Mouse (Mus musculus) lung, embryonic 15.5 days (tissue): ENCODE results near the gene Gadd45b. TPM values are rescaled to one million over a fixed set of nuclear protein-coding genes. Genes with fewer than 3 reads are reported as not detected.

Experiments used
- ATAC-seq: fragments of 200-750 bp; cut with Nextera tagmentation; 2 replicates; pipeline ENCODE4 v1.8.0; 2017; ENCODE audit warnings: moderate number of reproducible peaks, borderline replicate concordance; ENCODE audit not compliant: low FRiP score, low TSS enrichment; ENCODE audit errors: extremely low read depth
- H3K27ac ChIP-seq: fragments of 300-500 bp; sonication (generic); 2 replicates; pipeline ENCODE4 v1.5.1; 2015; ENCODE audit warnings: moderate library complexity, mild to moderate bottlenecking, inconsistent platforms
- H3K27me3 ChIP-seq: fragments of 300-500 bp; sonication (generic); 2 replicates; pipeline ENCODE4 v1.6.1; 2015; ENCODE audit warnings: inconsistent platforms
- H3K36me3 ChIP-seq: fragments of 300-500 bp; sonication (generic); 2 replicates; pipeline ENCODE4 v1.6.1; 2015; ENCODE audit warnings: inconsistent platforms
- H3K4me1 ChIP-seq: fragments of 300-500 bp; sonication (generic); 2 replicates; pipeline ENCODE4 v1.6.1; 2015; ENCODE audit warnings: inconsistent platforms
- H3K4me2 ChIP-seq: fragments of 300-500 bp; sonication (generic); 2 replicates; pipeline ENCODE4 v1.6.1; 2015; ENCODE audit warnings: inconsistent platforms, mild to moderate bottlenecking, moderate library complexity
- H3K4me3 ChIP-seq: fragments of 300-500 bp; sonication (generic); 2 replicates; pipeline ENCODE4 v1.5.1; 2015; ENCODE audit warnings: mild to moderate bottlenecking, inconsistent platforms
- H3K9ac ChIP-seq: fragments of 300-500 bp; sonication (generic); 2 replicates; pipeline ENCODE4 v1.6.1; 2015; ENCODE audit warnings: inconsistent platforms
- H3K9me3 ChIP-seq: fragments of 300-500 bp; sonication (generic); 2 replicates; pipeline ENCODE4 v1.6.1; 2016; ENCODE audit warnings: inconsistent platforms
- WGBS: fragments of 180-500 bp; shearing (Covaris S2); methylation state at CpG from one replicate; pipeline ENCODE4 v1.1.7; 2015; 5-methylcytosine and 5-hydroxymethylcytosine counted together
- polyA plus RNA-seq: library from polyadenylated mRNA; unstranded; fragments of >200 nt; fragmentation: Nextera tagmentation; extraction: Ambion mirVana; gene quantifications from 2 replicates; pipeline ENCODE4 v1.2.1, GENCODE M21; 2015

Gadd45b gene
- polyA plus RNA-seq, 1 experiment from 2014 or later: 42.9 TPM

DNA sequence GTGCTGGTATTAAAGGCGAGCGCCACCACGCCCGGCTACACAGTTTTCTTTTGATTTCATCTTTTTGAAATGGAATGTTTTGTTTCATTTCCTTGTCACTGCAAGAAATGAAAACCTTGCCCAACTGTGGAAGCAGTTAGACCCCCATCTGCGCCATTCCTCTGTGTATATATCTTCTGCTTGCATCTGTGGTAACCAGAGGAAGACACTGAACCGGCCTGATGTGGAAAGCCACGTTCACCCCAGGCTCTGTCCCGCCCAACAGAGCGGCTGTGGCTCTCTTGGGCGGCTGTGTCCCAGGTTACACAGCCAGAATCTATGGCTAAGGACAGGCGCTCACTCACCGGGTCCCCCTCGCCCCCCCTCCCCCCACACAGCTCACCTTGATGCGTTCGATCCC, 22.6 kb downstream of the Gadd45b start:
- whole genome bisulfite sequencing: 66% methylated on average over 15 of the region's 15 CpGs
- ATAC-seq: no peak
- H3K9ac ChIP-seq: no peak overlapping the region

GRCm38 (mm10) chr10:80954415-80954814, 24.5 kb downstream of the Gadd45b start:
- Histone ChIP-seq H3K4me2 (no peak overlapping the region), H3K27me3 (no peaks in the 10 kb centered on the region), H3K9me3 (no peaks in the 10 kb centered on the region), H3K4me1 (peaks cover 20% of the 10 kb centered on the region), H3K27ac (peak overlapping the region; percentile 60), H3K36me3 (no peaks in the 10 kb centered on the region), H3K4me3 (no peak overlapping the region), H3K9ac (no peak overlapping the region)
- ATAC-seq: no peak
- 46% methylated on average over 13 of the region's 13 CpGs for WGBS

More for the DNA sequence above, 22.6 kb downstream of the Gadd45b start:
- no peak overlapping the region for H3K4me2 ChIP-seq
- H3K27ac ChIP-seq: no peak overlapping the region
- H3K27me3 ChIP-seq: no peaks in the 10 kb centered on the region
- no peaks in the 10 kb centered on the region for H3K9me3 ChIP-seq
- H3K4me1 ChIP-seq: peaks cover 39% of the 10 kb centered on the region
- no peaks in the 10 kb centered on the region for H3K36me3 ChIP-seq
- H3K4me3 ChIP-seq: no peak overlapping the region

GRCm38 (mm10) chr10:80954843-80955242, 25.0 kb downstream of the Gadd45b start:
- peaks cover 19% of the 10 kb centered on the region for H3K4me1 ChIP-seq
- no peaks in the 10 kb centered on the region for H3K36me3 ChIP-seq
- H3K4me2 ChIP-seq: no peak overlapping the region
- no peak overlapping the region for H3K4me3 ChIP-seq
- H3K9ac ChIP-seq: no peak overlapping the region
- H3K27me3 ChIP-seq: no peaks in the 10 kb centered on the region
- H3K9me3 ChIP-seq: no peaks in the 10 kb centered on the region
- peak overlapping the region; percentile 60 for H3K27ac ChIP-seq
- peak; percentile 40; the same call in 1 of the 2 replicates for ATAC-seq
- 44% methylated on average over 6 of the region's 6 CpGs for WGBS

DNA sequence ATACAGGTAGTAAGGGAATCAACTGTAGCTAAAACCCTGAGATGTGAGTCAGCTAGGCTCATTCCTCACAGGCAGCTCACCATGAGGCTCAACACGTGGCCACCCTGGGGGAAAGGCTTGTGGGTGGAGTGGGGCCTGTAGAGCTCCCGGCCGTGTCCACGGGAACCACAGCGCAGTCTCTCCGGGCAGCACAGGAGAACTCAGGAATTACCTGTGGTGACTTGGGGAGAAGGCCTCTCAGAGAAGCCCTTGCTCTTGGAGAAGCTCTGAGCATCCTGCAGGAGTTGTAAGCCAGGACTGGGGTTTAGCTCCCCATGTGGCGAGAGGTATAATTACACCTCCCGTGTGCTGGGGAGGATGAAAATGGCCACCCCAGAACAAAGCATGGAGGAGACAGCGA, 25.7 kb downstream of the Gadd45b start:
- Histone ChIP-seq H3K27me3 (no peaks in the 10 kb centered on the region), H3K4me3 (no peak overlapping the region), H3K4me2 (no peak overlapping the region), H3K27ac (peak overlapping the region; percentile 60), H3K9me3 (no peaks in the 10 kb centered on the region), H3K4me1 (peaks cover 23% of the 10 kb centered on the region), H3K36me3 (no peaks in the 10 kb centered on the region), H3K9ac (no peak overlapping the region)
- no peak for ATAC-seq
- WGBS: 22% methylated on average over 9 of the region's 9 CpGs

- no peak for ATAC-seq
- peaks cover 31% of the 10 kb centered on the region for H3K4me1 ChIP-seq
- no peak overlapping the region for H3K9ac ChIP-seq
- WGBS: 91% methylated on average over 8 of the region's 8 CpGs
- H3K27ac ChIP-seq: no peak overlapping the region
- no peaks in the 10 kb centered on the region for H3K36me3 ChIP-seq
- H3K9me3 ChIP-seq: no peaks in the 10 kb centered on the region
- no peak overlapping the region for H3K4me3 ChIP-seq
- H3K27me3 ChIP-seq: no peaks in the 10 kb centered on the region
- no peak overlapping the region for H3K4me2 ChIP-seq
These were observed 26.5 kb downstream of the Gadd45b start for GRCm38 (mm10) chr10:80956385-80956784.

DNA sequence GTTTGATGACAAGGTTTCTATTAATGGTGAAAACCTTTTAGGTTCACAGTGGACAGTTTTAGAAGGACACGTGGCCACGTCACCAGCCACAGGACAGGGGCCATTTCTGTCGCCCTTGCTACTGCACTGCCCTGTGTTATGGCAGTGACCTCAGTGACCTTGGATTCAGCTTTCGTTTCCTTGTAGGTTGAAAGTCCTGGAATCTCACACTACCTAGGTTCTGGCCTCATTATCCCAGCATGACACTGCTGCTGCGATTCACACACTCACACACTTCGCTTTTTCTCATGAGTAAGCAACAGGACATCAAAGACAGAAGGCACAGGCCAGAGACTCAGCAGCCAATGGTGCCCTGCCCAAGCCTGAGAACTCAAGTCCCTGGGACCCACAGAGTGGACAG, 27.0 kb downstream of the Gadd45b start:
- Histone ChIP-seq H3K27ac (no peak overlapping the region), H3K9me3 (no peaks in the 10 kb centered on the region), H3K27me3 (no peaks in the 10 kb centered on the region), H3K9ac (no peak overlapping the region), H3K4me1 (peaks cover 37% of the 10 kb centered on the region), H3K4me3 (no peak overlapping the region), H3K36me3 (no peaks in the 10 kb centered on the region), H3K4me2 (no peak overlapping the region)
- 83% methylated on average over 6 of the region's 6 CpGs for WGBS
- no peak for ATAC-seq

- Histone ChIP-seq H3K4me2 (no peak overlapping the region), H3K4me1 (peaks cover 46% of the 10 kb centered on the region), H3K27me3 (no peaks in the 10 kb centered on the region), H3K4me3 (no peak overlapping the region), H3K36me3 (no peaks in the 10 kb centered on the region), H3K9me3 (no peaks in the 10 kb centered on the region), H3K27ac (no peak overlapping the region), H3K9ac (no peak overlapping the region)
- ATAC-seq: no peak
- 63% methylated on average over 4 of the region's 4 CpGs for WGBS
These were observed 27.9 kb downstream of the Gadd45b start for GRCm38 (mm10) chr10:80957791-80958190.

- Histone ChIP-seq H3K27me3 (no peaks in the 10 kb centered on the region), H3K36me3 (no peaks in the 10 kb centered on the region), H3K4me2 (no peak overlapping the region), H3K9me3 (no peaks in the 10 kb centered on the region), H3K4me3 (no peak overlapping the region), H3K27ac (no peak overlapping the region), H3K9ac (no peak overlapping the region), H3K4me1 (peaks cover 59% of the 10 kb centered on the region)
- ATAC-seq: no peak
- 92% methylated on average over 5 of the region's 5 CpGs for WGBS
These were observed 29.2 kb downstream of the Gadd45b start for GRCm38 (mm10) chr10:80958979-80959637.

DNA sequence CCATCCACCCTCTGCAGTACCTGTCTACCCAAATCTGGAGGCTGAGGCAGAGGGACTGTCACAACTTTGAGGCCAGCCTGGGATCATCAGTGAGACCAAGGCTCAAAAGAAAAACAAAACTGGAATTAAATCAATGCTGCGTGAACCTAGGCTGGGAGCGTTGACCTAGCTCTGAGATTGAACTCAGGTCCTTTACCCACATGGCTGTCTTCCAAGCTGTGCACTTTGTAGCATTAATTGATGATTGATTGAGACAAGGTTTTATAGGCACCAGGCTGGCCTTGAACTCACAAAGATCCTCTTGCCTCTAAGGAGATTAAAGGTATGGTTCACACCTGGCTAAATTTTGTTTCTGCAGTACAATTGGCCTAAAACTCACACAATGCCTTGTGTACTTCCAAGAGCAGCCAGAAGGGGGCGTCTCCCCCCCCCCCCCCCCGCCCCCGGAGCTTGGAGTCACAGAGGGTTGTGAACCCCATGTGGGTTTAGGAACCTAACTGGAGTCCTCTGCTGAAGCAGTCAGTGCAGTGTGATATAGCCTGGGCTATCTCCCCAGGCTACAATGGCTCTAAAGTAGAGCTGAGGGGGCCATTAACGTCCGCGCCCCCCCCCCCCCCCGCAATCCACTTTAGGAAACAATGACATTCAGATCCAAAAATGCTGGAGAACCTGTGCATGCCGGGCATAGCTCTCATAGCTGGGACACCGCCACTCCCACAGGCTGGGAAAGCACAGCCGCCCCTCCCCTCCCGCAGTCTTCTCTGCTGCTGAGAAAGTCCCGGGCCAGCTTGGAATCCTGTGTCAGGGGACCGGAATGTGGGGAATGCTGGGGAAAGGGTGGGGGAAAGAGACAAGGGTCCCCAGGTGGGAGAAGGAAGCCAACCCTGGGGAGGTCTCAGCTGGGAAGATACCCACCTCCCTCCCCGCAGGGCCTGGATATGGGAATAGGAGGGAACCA, 31.0 kb downstream of the Gadd45b start:
- Histone ChIP-seq H3K9me3 (no peaks in the 10 kb centered on the region), H3K9ac (0 out of 2 replicates have a peak overlapping the region, but pooled peaks have one; percentile 13), H3K4me2 (peak overlapping the region; percentile 39), H3K4me1 (peaks cover 53% of the 10 kb centered on the region), H3K36me3 (no peaks in the 10 kb centered on the region), H3K27me3 (no peaks in the 10 kb centered on the region), H3K27ac (peak overlapping the region; percentile 96), H3K4me3 (no peak overlapping the region)
- 10% methylated on average over 16 of the region's 16 CpGs for WGBS
- peak; percentile 57; the same call in 1 of the 2 replicates for ATAC-seq

- no peak overlapping the region for H3K4me3 ChIP-seq
- no peak overlapping the region for H3K9ac ChIP-seq
- 7% methylated on average over 10 of the region's 10 CpGs for WGBS
- no peaks in the 10 kb centered on the region for H3K9me3 ChIP-seq
- H3K4me1 ChIP-seq: peaks cover 63% of the 10 kb centered on the region
- no peaks in the 10 kb centered on the region for H3K27me3 ChIP-seq
- ATAC-seq: peak; percentile 20; the same call in 1 of the 2 replicates
- peak overlapping the region; percentile 25; the same call in 1 of the 2 replicates for H3K4me2 ChIP-seq
- no peaks in the 10 kb centered on the region for H3K36me3 ChIP-seq
- H3K27ac ChIP-seq: peak overlapping the region; percentile 96
These were observed 32.2 kb downstream of the Gadd45b start for GRCm38 (mm10) chr10:80962051-80962472.

DNA sequence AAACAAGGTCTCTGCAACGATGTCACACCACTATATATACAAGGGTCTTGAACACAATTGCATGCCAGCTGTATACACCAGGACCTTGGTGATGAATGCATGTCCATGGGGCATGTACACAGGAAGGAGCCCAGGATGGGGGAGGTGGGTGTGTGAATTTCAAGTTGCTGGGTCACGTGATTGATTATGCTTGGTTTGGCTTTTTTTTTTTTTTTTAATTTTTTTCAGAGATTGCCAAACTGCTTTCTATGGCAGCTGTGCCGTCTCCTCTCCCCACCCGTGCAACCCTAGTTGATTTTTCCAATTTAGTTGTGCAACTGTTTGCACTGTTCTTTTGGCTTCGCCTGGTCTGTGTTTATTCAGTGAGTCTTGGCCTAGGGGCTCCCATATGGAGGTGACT, 32.7 kb downstream of the Gadd45b start:
- peak overlapping the region; percentile 25; the same call in 1 of the 2 replicates for H3K4me2 ChIP-seq
- H3K36me3 ChIP-seq: no peaks in the 10 kb centered on the region
- peaks cover 68% of the 10 kb centered on the region for H3K4me1 ChIP-seq
- WGBS: 18% methylated on average over 5 of the region's 5 CpGs
- H3K9ac ChIP-seq: no peak overlapping the region
- H3K27me3 ChIP-seq: no peaks in the 10 kb centered on the region
- peak; percentile 9; the same call in 1 of the 2 replicates for ATAC-seq
- H3K9me3 ChIP-seq: no peaks in the 10 kb centered on the region
- no peak overlapping the region for H3K4me3 ChIP-seq
- H3K27ac ChIP-seq: peak overlapping the region; percentile 96
